Mouse (Mus musculus): Measurements from ENCODE around the gene Prelid3b. TPM values are rescaled to one million over a fixed set of nuclear protein-coding genes. Genes with fewer than 3 reads are reported as not detected.

Gene Prelid3b
- polyA plus RNA-seq, 1 experiment from 2014 or later, result 134 TPM

DNA sequence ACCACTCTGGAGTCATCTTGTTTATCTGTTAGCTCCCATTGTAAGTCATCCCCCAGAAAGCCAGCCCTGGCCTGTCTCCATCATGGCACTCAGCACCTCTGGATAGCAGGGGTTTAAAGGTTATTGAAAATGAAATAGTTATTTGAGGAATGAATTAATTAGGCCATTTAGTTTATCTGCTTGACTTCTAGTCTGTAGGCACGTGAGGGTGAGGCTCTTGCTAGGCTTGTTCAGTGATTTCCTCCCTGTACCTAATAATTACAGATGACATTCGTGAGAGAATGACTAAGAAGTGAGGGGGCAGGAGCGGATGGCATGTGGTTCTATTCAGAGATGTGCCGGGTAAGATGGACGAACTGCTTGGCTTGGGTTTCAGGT is 658 bp upstream of the Prelid3b start:
- Histone ChIP-seq H3K27me3 (ENCODE audit: control insufficient read depth, insufficient read depth, low read length) (no peaks in the 10 kb centered on the region), H3K9ac (replicated peaks; ENCODE audit: low read length) (peak overlapping the region; percentile 61), H3K9me3 (replicated peaks; ENCODE audit: control insufficient read depth, low read length) (no peaks in the 10 kb centered on the region), H3K4me3 (ENCODE audit: low read depth, low read length) (no peak overlapping the region; the same call in 1 of the 2 replicates), H3K36me3 (replicated peaks; ENCODE audit: control insufficient read depth, insufficient read depth, low read depth, low read length) (no peaks in the 10 kb centered on the region; the same call in 1 of the 2 replicates), H3K4me2 (ENCODE audit: low read depth, low read length) (peak overlapping the region; percentile 61), H3K27ac (replicated peaks; ENCODE audit: low read depth, low read length) (no peak overlapping the region), H3K4me1 (ENCODE audit: control insufficient read depth, insufficient read depth, low read length) (no peaks in the 10 kb centered on the region)
- 68% methylated on average over 5 of the region's 5 CpGs for WGBS
- ATAC-seq (replicated peaks; ENCODE audit: insufficient number of reproducible peaks, low FRiP score, low TSS enrichment, low read depth), result no peak
- no peak for DNase-seq (ENCODE audit: low spot score)

GRCm38 (mm10) chr2:174472407-174472806 is 474 bp downstream of the Prelid3b start:
- Histone ChIP-seq H3K9me3 (replicated peaks; ENCODE audit: control insufficient read depth, low read length) (no peaks in the 10 kb centered on the region), H3K4me2 (ENCODE audit: low read depth, low read length) (peak overlapping the region; percentile 74)
- peak; percentile 17 for ATAC-seq (replicated peaks; ENCODE audit: insufficient number of reproducible peaks, low FRiP score, low TSS enrichment, low read depth)

GRCm38 (mm10) chr2:174470786-174471405 is 2.0 kb downstream of the Prelid3b start:
- DNase-seq (ENCODE audit: low spot score), result no peak
- H3K4me1 ChIP-seq (ENCODE audit: control insufficient read depth, insufficient read depth, low read length), result no peaks in the 10 kb centered on the region
- no peak overlapping the region for H3K27ac ChIP-seq (replicated peaks; ENCODE audit: low read depth, low read length)
- WGBS, result 95% methylated on average over 7 of the region's 7 CpGs
- H3K4me3 ChIP-seq (ENCODE audit: low read depth, low read length), result no peak overlapping the region
- no peak for ATAC-seq (replicated peaks; ENCODE audit: insufficient number of reproducible peaks, low FRiP score, low TSS enrichment, low read depth)
- H3K9ac ChIP-seq (replicated peaks; ENCODE audit: low read length), result no peak overlapping the region
- H3K9me3 ChIP-seq (replicated peaks; ENCODE audit: control insufficient read depth, low read length), result no peaks in the 10 kb centered on the region
- H3K27me3 ChIP-seq (ENCODE audit: control insufficient read depth, insufficient read depth, low read length), result no peaks in the 10 kb centered on the region
- H3K4me2 ChIP-seq (ENCODE audit: low read depth, low read length), result no peak overlapping the region
- H3K36me3 ChIP-seq (replicated peaks; ENCODE audit: control insufficient read depth, insufficient read depth, low read depth, low read length), result no peaks in the 10 kb centered on the region; the same call in 1 of the 2 replicates

More at GRCm38 (mm10) chr2:174472407-174472806, 474 bp downstream of the Prelid3b start:
- 7% methylated on average over 30 of the region's 30 CpGs for WGBS
- no peaks in the 10 kb centered on the region for H3K4me1 ChIP-seq (ENCODE audit: control insufficient read depth, insufficient read depth, low read length)
- peak overlapping the region; percentile 74 for H3K4me3 ChIP-seq (ENCODE audit: low read depth, low read length)
- no peak overlapping the region; the same call in 1 of the 2 replicates for H3K27ac ChIP-seq (replicated peaks; ENCODE audit: low read depth, low read length)
- H3K36me3 ChIP-seq (replicated peaks; ENCODE audit: control insufficient read depth, insufficient read depth, low read depth, low read length), result no peaks in the 10 kb centered on the region; the same call in 1 of the 2 replicates
- H3K27me3 ChIP-seq (ENCODE audit: control insufficient read depth, insufficient read depth, low read length), result no peaks in the 10 kb centered on the region
- DNase-seq (ENCODE audit: low spot score), result peak; percentile 32
- H3K9ac ChIP-seq (replicated peaks; ENCODE audit: low read length), result peak overlapping the region; percentile 84

DNA sequence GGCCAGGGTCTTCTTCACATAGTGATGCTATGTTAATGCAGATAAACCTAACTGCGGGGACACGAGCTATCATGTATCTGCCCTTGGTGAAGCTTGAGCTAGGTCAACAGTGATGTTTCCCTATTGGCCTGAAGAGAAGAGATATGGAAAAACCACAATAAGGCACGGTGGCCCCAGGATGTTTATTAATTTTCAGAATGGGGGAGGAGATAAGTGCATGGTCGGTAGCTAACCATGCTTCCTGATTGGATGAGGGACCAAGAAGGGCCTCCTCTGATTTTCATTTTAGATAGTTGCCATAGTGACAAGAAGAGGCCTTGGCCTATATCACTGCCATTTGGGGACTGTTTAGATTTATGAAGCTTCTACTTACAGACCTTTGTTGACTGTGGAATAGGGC is 2.5 kb downstream of the Prelid3b start:
- Histone ChIP-seq H3K9ac (replicated peaks; ENCODE audit: low read length) (no peak overlapping the region), H3K4me3 (ENCODE audit: low read depth, low read length) (no peak overlapping the region), H3K27me3 (ENCODE audit: control insufficient read depth, insufficient read depth, low read length) (no peaks in the 10 kb centered on the region), H3K27ac (replicated peaks; ENCODE audit: low read depth, low read length) (no peak overlapping the region), H3K36me3 (replicated peaks; ENCODE audit: control insufficient read depth, insufficient read depth, low read depth, low read length) (no peaks in the 10 kb centered on the region; the same call in 1 of the 2 replicates), H3K4me2 (ENCODE audit: low read depth, low read length) (no peak overlapping the region), H3K4me1 (ENCODE audit: control insufficient read depth, insufficient read depth, low read length) (no peaks in the 10 kb centered on the region), H3K9me3 (replicated peaks; ENCODE audit: control insufficient read depth, low read length) (no peaks in the 10 kb centered on the region)
- ATAC-seq (replicated peaks; ENCODE audit: insufficient number of reproducible peaks, low FRiP score, low TSS enrichment, low read depth) (no peak), DNase-seq (ENCODE audit: low spot score) (no peak)
- 92% methylated on average over 4 of the region's 4 CpGs for WGBS

DNA sequence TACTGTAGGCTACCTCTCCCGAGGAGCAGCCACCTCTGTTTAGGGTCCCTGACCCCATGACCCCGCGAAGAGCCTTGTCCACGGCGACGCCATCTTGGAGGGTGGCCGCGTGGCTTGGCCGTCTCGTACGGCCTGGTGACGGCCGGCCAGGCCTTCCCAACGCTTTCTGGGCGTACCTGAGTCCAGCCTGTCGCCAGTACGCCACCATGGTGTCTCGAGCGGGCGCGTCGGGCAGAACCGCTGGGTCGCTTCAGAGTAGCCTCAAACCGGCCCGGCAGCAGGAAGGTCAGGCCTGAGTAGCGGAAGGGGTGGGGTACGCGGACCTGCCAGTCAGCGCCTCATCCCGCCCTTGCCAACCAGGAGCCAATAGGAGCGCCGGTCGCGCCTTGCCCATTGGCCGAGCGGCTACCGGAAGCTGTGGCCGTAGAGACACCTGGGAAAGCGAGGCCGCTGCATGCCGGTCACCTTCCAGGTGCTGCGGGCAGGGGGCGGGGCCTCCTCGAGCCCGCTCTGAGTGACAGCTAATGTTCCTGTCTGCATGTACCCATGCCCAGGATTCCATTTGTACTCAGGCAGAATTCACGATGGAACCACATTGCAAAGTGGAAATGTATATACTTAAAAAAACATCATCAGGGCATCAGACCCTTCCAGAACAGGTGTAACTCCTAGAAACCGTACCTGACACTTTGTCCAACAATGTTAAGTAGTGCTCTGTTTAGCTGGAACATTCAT is 8.9 kb downstream of the Prelid3b start, which contains the start of gene Atp5e:
TSS of gene Atp5e (minus strand) at position 317 of the 735 bp plus-strand sequence.
- Histone ChIP-seq H3K27ac (replicated peaks; ENCODE audit: low read depth, low read length) (no peak within 1 kb of the TSS), H3K27me3 (ENCODE audit: control insufficient read depth, insufficient read depth, low read length) (no peaks in the 10 kb centered on the region), H3K9me3 (replicated peaks; ENCODE audit: control insufficient read depth, low read length) (no peaks in the 10 kb centered on the region), H3K36me3 (replicated peaks; ENCODE audit: control insufficient read depth, insufficient read depth, low read depth, low read length) (peaks cover 6% of the 10 kb centered on the region; the same call in 1 of the 2 replicates), H3K9ac (replicated peaks; ENCODE audit: low read length) (peak within 1 kb of the TSS; percentile 74), H3K4me2 (ENCODE audit: low read depth, low read length) (peak within 1 kb of the TSS; percentile 88), H3K4me3 (ENCODE audit: low read depth, low read length) (peak within 1 kb of the TSS; percentile 60), H3K4me1 (ENCODE audit: control insufficient read depth, insufficient read depth, low read length) (no peaks in the 10 kb centered on the region)
- DNase-seq (ENCODE audit: low spot score), result peak; percentile 95
- peak; percentile 98 for ATAC-seq (replicated peaks; ENCODE audit: insufficient number of reproducible peaks, low FRiP score, low TSS enrichment, low read depth)
- WGBS, result 2% methylated on average over 48 of the region's 48 CpGs

GRCm38 (mm10) chr2:174463370-174463769 is 9.5 kb downstream of the Prelid3b start:
- 51% methylated on average over 10 of the region's 10 CpGs for WGBS
- DNase-seq (ENCODE audit: low spot score) (no peak), ATAC-seq (replicated peaks; ENCODE audit: insufficient number of reproducible peaks, low FRiP score, low TSS enrichment, low read depth) (peak; percentile 45)
- no peaks in the 10 kb centered on the region for H3K9me3 ChIP-seq (replicated peaks; ENCODE audit: control insufficient read depth, low read length)
- H3K4me2 ChIP-seq (ENCODE audit: low read depth, low read length), result peak overlapping the region; percentile 88
- no peaks in the 10 kb centered on the region for H3K27me3 ChIP-seq (ENCODE audit: control insufficient read depth, insufficient read depth, low read length)
- no peak overlapping the region for H3K27ac ChIP-seq (replicated peaks; ENCODE audit: low read depth, low read length)
- H3K9ac ChIP-seq (replicated peaks; ENCODE audit: low read length), result peak overlapping the region; percentile 74
- no peaks in the 10 kb centered on the region for H3K4me1 ChIP-seq (ENCODE audit: control insufficient read depth, insufficient read depth, low read length)
- peaks cover 6% of the 10 kb centered on the region; the same call in 1 of the 2 replicates for H3K36me3 ChIP-seq (replicated peaks; ENCODE audit: control insufficient read depth, insufficient read depth, low read depth, low read length)
- peak overlapping the region; percentile 60 for H3K4me3 ChIP-seq (ENCODE audit: low read depth, low read length)

DNA sequence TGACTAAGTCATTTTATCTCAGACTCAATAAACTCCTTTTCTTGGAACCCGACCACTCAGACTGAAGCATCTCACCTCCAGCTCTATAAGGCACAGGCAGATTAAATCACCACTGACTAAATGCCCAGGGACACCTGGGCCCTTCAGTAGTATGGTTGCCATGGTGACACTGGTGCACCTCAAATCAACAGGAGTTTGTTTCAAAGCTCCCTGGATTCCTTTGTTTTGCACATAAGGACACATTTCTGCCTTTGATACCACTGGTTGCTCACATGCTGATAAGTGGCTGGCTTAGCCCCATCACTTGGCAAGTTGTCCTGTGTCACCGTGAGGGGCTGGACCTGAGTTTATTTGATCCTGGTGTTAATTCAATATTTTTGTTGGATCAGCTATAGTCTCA is 13.5 kb downstream of the Prelid3b start:
- Histone ChIP-seq H3K27me3 (ENCODE audit: control insufficient read depth, insufficient read depth, low read length) (no peaks in the 10 kb centered on the region), H3K9ac (replicated peaks; ENCODE audit: low read length) (no peak overlapping the region), H3K4me3 (ENCODE audit: low read depth, low read length) (no peak overlapping the region), H3K4me2 (ENCODE audit: low read depth, low read length) (no peak overlapping the region), H3K9me3 (replicated peaks; ENCODE audit: control insufficient read depth, low read length) (no peaks in the 10 kb centered on the region), H3K36me3 (replicated peaks; ENCODE audit: control insufficient read depth, insufficient read depth, low read depth, low read length) (peaks cover 6% of the 10 kb centered on the region; the same call in 1 of the 2 replicates), H3K4me1 (ENCODE audit: control insufficient read depth, insufficient read depth, low read length) (no peaks in the 10 kb centered on the region), H3K27ac (replicated peaks; ENCODE audit: low read depth, low read length) (no peak overlapping the region)
- WGBS, result 66% methylated on average over 2 of the region's 2 CpGs
- ATAC-seq (replicated peaks; ENCODE audit: insufficient number of reproducible peaks, low FRiP score, low TSS enrichment, low read depth), result no peak
- no peak for DNase-seq (ENCODE audit: low spot score)

DNA sequence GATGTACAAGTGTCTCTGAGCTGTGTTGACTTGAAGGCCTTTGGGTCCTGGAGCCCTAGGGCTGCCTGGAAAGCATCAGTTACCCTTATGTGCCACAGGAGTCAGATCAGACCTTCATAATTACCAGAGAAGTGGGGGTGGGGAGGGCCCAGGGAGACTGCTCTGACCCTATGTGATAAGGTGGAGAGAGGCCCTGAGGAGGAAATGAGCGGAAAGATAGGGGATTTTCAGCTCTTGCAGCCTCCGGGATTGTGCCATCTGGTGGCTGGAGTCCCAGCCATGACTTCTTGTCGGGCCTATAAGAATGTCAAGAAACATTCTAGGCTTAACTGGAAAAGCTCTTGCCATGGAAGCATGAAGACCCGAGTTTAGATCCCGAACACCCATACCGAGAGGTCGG is 19.2 kb downstream of the Prelid3b start:
- Histone ChIP-seq H3K27me3 (ENCODE audit: control insufficient read depth, insufficient read depth, low read length) (no peaks in the 10 kb centered on the region), H3K9ac (replicated peaks; ENCODE audit: low read length) (no peak overlapping the region), H3K4me1 (ENCODE audit: control insufficient read depth, insufficient read depth, low read length) (no peaks in the 10 kb centered on the region), H3K4me2 (ENCODE audit: low read depth, low read length) (no peak overlapping the region), H3K4me3 (ENCODE audit: low read depth, low read length) (no peak overlapping the region), H3K27ac (replicated peaks; ENCODE audit: low read depth, low read length) (no peak overlapping the region), H3K9me3 (replicated peaks; ENCODE audit: control insufficient read depth, low read length) (no peaks in the 10 kb centered on the region), H3K36me3 (replicated peaks; ENCODE audit: control insufficient read depth, insufficient read depth, low read depth, low read length) (no peaks in the 10 kb centered on the region)
- 69% methylated on average over 7 of the region's 7 CpGs for WGBS
- no peak for DNase-seq (ENCODE audit: low spot score)
- ATAC-seq (replicated peaks; ENCODE audit: insufficient number of reproducible peaks, low FRiP score, low TSS enrichment, low read depth), result no peak

All from embryonic facial prominence, embryonic 11.5 days (tissue).